Mouse (Mus musculus) erythroblast, embryonic 14.5 days (primary cell): ENCODE results near the gene 1700030K09Rik.

ENCODE experiments used
- GATA1 ChIP-seq: IDR thresholded peaks from 2 replicates; pipeline ENCODE4 v1.6.1; 2012; ENCODE audit warnings: low read length, inconsistent platforms, mixed read lengths
- TAL1 ChIP-seq: IDR thresholded peaks from 3 replicates; pipeline ENCODE4 v1.6.1; 2012; ENCODE audit warnings: low read length, inconsistent platforms, mixed read lengths

GRCm38 (mm10) chr8:72443338-72443993 lies at the start of gene 1700030K09Rik, which contains the start of gene Calr3:
- TF ChIP-seq TAL1 (no peak), GATA1 (no peak)
